Mouse (Mus musculus) thymus, postnatal 4 days (tissue): ENCODE results near the gene Sh3bp2.
A peak's percentile ranks its signal among the peaks of the same experiment; 100 is the strongest.

Experiments
- DNase-seq: peaks from one replicate; pipeline ENCODE4 v3.0.0; 2021

Gene Sh3bp2

GRCm38 (mm10) chr5:34525663-34526476 is at the start of gene Sh3bp2:
Gene Sh3bp2 (plus strand): TSS chr5:34525838.
- peak; percentile 99 for DNase-seq

- no peak for DNase-seq
These were observed 44.7 kb upstream of the Sh3bp2 start for GRCm38 (mm10) chr5:34480926-34481325.

DNA sequence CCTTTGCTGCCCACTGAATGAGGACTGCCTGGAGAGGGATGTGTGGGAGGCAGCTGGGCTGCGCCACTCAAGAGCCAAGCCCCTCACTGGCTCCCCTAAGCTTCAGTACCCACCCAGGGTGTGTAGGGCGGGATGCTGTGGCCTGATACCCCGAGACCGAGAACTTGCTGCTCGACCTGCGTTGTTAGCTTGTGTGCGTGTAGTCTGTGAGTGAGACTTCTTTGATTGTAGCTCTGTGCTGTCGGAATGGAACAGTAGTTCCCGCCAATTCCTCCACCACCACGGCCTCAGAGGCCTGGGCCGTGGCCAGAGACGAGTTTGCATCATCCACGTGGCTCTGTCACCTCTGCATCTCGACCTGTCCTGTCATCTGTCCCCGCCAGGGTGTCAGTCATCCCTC is 39.9 kb upstream of the Sh3bp2 start:
- DNase-seq, result no peak

DNA sequence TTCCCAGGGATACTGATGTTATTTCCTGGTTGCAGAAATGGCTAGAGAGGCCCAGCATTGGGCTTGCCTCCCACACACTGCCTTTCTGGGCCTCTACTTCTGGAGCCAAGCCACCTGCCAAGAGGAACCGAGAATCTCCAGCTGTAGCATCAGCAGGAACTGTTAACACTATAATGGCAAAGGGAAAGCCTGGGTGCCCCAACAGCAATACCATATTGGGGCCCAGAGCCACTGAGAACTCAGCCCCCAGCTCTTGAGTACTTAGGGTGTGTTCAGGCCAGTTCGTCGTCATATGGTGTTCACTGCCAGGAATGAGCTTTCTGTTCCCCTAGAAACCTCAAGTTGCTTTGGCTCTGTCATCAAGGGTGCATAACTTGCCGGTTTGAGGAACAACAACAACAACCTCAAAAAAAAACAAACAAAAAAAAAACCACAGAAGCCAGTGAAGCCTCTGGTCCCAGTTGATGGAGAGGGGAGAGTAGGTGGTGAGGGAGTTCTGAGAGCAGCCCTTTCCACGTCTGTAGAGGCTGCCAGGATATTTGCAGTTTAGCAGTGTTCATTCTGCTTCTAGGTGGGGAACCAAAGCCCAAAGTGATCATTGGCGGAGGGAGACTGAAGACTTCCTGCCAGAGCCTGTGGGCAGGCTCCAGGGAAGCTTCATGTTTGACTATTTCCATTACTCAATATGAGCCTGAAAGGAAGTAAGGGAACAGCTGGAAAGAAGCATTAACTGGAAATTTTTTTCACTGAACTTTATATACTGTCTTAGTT is 38.1 kb upstream of the Sh3bp2 start:
- DNase-seq, result no peak

GRCm38 (mm10) chr5:34488741-34489417 is 36.8 kb upstream of the Sh3bp2 start:
- DNase-seq, result no peak

- DNase-seq, result no peak
These were observed 36.2 kb upstream of the Sh3bp2 start for GRCm38 (mm10) chr5:34489418-34489787.

GRCm38 (mm10) chr5:34496745-34497144 is 28.9 kb upstream of the Sh3bp2 start:
- no peak for DNase-seq

GRCm38 (mm10) chr5:34500886-34501285 is 24.8 kb upstream of the Sh3bp2 start:
- DNase-seq, result no peak

DNA sequence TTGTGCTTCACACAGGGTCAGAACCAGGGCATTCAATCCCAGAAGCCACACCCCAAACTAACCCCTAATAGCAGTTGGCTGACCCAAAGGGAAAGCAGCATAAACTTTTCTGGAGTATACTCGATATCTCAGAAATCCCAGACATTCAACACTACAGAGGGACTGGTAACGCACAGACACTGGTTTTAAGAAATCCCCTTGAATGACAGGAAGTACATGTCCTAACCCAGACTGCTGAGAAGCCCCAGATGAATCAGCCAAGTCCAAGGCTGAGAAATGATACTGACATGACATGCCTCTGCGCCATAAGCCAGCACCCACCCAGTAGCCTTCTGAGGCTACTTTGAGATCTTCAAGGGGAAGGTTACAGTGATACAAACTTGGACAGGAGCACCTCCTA is 24.1 kb upstream of the Sh3bp2 start:
- DNase-seq, result no peak

DNA sequence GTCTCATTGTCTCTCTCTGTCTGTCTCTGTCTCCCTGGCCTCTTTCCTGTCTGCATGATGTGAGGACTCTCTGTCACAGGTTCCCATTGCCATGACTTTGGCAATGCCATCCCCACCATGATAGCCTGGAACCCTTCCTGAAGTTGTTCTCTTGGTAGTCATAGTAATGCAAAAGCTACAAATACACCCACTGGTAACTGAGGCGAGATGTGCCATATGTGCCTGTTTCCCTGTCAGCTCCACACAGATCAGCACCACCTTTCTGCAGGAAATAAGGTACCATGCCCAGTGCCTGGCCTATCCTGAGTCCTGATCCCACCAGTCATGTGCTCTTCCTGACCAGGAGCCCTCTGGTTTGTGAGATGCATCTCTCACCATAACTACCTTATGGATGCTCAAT is 23.2 kb upstream of the Sh3bp2 start:
- no peak for DNase-seq

GRCm38 (mm10) chr5:34502821-34503220 is 22.8 kb upstream of the Sh3bp2 start:
- no peak for DNase-seq

DNA sequence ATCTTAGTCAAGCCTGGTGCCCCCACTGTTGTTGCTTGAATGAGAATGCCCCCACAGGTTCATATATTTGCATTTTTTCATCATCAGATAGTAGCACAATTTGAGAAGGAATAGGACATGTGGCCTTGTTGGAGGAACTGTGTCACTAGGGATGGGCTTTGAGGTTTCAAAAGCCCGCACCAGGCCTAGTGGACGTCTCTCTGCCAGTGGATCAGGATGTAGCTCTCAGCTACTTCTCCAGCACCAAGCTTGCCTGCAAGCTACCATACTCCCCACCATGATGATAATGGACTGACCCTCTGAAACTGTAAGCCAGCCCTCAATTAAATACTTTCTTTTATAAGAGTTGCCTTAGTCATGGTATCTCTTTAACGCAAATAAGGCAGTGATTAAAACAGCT is 13.2 kb upstream of the Sh3bp2 start:
- no peak for DNase-seq

DNA sequence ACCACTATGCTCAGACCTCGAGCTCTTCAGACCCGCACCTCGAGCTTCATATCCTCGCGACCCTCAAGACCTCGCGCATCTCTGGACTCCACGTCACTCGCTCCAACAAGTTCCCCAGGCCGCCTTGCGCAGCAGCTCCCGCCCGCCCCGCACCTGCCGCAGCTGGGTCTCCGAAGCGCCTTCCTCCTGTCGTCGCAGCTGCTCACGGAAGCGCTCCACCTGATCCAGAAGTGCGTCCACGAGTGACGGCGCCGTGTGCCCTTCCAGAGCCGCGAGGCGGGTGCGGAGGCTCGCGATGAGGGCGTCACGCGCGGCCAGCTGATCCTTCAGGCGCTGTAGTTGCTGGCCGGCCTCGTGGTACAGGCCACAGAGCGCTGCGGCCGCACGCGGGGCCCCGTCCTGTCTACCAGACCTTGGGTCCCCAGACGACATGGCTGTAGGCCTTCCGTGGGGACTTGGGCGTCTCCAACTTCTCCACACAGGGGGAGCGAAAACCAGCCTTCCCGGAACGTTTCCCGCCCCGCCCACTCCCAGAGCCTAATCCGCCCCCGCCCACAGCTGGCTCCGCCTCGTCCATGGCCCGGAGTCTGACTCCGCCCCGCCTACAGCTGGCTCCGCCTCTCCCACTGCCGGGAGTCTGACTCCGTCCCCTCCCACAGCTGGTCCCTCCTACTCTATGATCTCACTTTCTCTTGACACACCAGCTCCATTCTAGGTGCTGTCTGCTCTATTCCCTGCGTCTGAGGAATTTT is 12.0 kb upstream of the Sh3bp2 start, which contains the start of gene Tnip2:
Gene Tnip2 (minus strand): TSS at position 526 of the 752 bp plus-strand sequence.
- peak; percentile 99 for DNase-seq

- no peak for DNase-seq
These were observed 11.4 kb upstream of the Sh3bp2 start for GRCm38 (mm10) chr5:34514218-34514566.

- peak; percentile 4 for DNase-seq
These were observed 10.5 kb upstream of the Sh3bp2 start for GRCm38 (mm10) chr5:34515096-34515495.

- peak; percentile 95 for DNase-seq
These were observed 7.7 kb upstream of the Sh3bp2 start for GRCm38 (mm10) chr5:34517913-34518312.

- peak; percentile 10 for DNase-seq
These were observed 6.2 kb upstream of the Sh3bp2 start for GRCm38 (mm10) chr5:34519389-34519910.

DNA sequence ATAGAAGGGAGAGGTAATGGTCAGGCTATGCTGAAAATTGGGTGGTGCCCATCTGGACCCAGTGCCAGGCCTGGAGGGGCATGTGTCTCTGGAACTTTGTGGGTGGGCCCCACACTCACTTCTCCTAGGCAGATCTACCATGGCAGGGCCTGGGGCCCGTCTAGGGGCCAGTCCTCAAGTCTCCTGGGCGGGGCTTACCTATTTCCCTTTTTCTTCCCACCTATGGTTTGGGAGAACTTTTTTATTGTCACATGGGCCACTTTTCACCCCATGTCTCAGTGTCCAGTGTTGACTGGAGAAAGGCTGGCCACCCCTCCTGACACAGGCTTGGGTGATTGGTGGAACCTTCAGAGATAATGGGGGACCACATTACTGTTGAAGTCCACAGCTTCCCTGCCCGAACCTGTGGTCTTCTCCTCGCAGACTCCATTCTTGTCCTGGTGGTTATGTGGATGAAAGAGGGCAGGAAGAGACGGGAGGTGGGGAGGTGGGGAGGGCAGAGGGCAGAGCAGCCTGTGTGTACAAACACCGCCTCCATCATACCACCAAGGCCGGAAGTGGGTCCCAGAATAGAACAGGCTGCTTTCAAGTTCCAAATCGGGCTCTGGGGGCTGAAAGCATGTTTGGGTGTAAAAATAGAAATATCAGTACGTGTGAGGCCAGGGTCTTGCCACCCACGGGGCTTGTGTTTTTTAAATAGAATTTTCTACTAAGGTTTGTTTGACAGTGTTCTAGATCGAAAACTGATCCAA is 5.0 kb upstream of the Sh3bp2 start:
- peak; percentile 71 for DNase-seq

DNA sequence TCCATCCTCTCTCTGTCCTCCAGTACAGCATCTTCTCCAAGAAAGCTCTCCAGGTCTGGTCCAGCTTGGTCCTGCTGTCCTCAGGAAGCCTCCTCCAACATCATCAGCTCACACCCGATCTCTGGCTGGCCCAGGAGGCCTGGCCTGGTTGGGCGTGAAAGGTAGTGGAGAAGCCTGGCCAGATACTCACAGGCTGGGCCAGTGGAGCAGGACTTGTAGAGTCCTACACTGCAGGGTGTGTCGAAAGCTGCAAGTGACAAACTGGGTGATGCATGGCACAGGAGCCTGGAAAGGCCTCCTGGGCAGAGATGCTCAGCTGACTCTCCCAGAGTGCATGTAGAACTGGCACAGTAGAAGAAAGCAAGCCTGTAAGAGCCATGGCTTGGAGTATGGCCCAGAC is 4.3 kb upstream of the Sh3bp2 start:
- peak; percentile 31 for DNase-seq

- peak; percentile 40 for DNase-seq
These were observed 1.6 kb upstream of the Sh3bp2 start for GRCm38 (mm10) chr5:34523958-34524485.

DNA sequence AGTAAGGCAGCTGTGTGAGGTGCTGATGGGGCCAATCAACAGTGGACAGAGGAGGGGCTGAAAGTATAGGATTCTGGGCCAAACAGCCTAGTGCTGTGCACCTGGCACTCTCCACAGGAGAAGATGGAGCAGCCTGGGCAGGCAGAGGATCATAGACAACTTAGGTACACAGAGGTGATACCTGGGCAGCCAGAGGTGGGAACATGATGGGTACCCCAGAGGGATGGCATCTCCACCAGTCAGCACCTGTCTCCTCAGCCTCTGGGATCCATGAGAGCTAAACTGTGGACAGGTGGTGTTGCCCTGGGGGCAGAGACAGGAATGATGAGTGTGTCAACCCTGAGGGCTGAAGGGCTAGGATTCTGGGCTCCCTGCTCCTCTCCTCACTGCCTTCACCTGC is 1.1 kb upstream of the Sh3bp2 start:
- peak; percentile 11 for DNase-seq

DNA sequence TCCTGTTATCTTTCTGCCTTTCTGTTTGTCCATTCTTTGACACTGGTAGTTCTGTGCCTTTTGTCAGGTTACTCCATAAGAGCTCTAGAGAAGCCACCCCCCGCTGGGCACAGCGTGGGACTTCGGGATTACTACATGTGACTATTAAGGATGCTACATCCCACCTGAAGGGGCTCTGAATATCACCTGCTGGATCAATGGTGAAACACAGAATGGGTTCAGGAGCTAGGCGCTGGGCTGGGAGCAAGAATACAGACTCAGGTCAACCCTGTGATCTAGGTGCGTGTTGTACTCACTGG is 788 bp downstream of the Sh3bp2 start:
- no peak for DNase-seq
